Mouse (Mus musculus): Measurements from ENCODE around the gene 1600002K03Rik. TPM values are rescaled to one million over a fixed set of nuclear protein-coding genes. Genes with fewer than 3 reads are reported as not detected.

Gene 1600002K03Rik
- polyA plus RNA-seq (2015; fragmentation: Nextera tagmentation; extraction: Ambion mirVana): 9.4 and 10.1 TPM in 2 replicates

- Histone ChIP-seq H3K9me3 (ENCODE audit: control insufficient read depth, low read length) (no peaks in the 10 kb centered on the region), H3K4me1 (ENCODE audit: control insufficient read depth, insufficient read depth, low read depth, low read length) (peaks cover 34% of the 10 kb centered on the region), H3K27me3 (replicated peaks; ENCODE audit: control insufficient read depth, insufficient read depth, low read length) (no peaks in the 10 kb centered on the region), H3K36me3 (ENCODE audit: control insufficient read depth, insufficient read depth, low read length) (peaks cover 25% of the 10 kb centered on the region), H3K4me2 (ENCODE audit: low read length) (peak within 1 kb of the TSS; percentile 69), H3K4me3 (ENCODE audit: low read length) (peak within 1 kb of the TSS; percentile 53), H3K9ac (ENCODE audit: low read depth, low read length) (peak within 1 kb of the TSS; percentile 63), H3K27ac (ENCODE audit: low read depth, low read length) (peak within 1 kb of the TSS; percentile 87)
- WGBS: 9% methylated on average over 34 of the region's 35 CpGs
- peak; percentile 82 for ATAC-seq
Measured at GRCm38 (mm10) chr10:80172527-80173292, at the start of gene 1600002K03Rik. 1600002K03Rik (plus strand) TSS chr10:80172944.

- Histone ChIP-seq H3K9ac (ENCODE audit: low read depth, low read length) (no peak overlapping the region), H3K4me1 (ENCODE audit: control insufficient read depth, insufficient read depth, low read depth, low read length) (peaks cover 5% of the 10 kb centered on the region), H3K4me2 (ENCODE audit: low read length) (no peak overlapping the region), H3K27ac (ENCODE audit: low read depth, low read length) (no peak overlapping the region), H3K9me3 (ENCODE audit: control insufficient read depth, low read length) (no peaks in the 10 kb centered on the region), H3K36me3 (ENCODE audit: control insufficient read depth, insufficient read depth, low read length) (peaks cover 22% of the 10 kb centered on the region), H3K4me3 (ENCODE audit: low read length) (no peak overlapping the region), H3K27me3 (replicated peaks; ENCODE audit: control insufficient read depth, insufficient read depth, low read length) (no peaks in the 10 kb centered on the region)
- 84% methylated on average over 9 of the region's 9 CpGs for WGBS
- no peak for ATAC-seq
Measured at GRCm38 (mm10) chr10:80123932-80124562, 48.7 kb upstream of the 1600002K03Rik start.

GRCm38 (mm10) chr10:80127920-80128319 is 44.8 kb upstream of the 1600002K03Rik start:
- H3K27me3 ChIP-seq (replicated peaks; ENCODE audit: control insufficient read depth, insufficient read depth, low read length): no peaks in the 10 kb centered on the region
- no peak overlapping the region for H3K4me3 ChIP-seq (ENCODE audit: low read length)
- H3K9ac ChIP-seq (ENCODE audit: low read depth, low read length): no peak overlapping the region
- 93% methylated on average over 6 of the region's 8 CpGs for WGBS
- H3K4me1 ChIP-seq (ENCODE audit: control insufficient read depth, insufficient read depth, low read depth, low read length): peaks cover 11% of the 10 kb centered on the region
- H3K4me2 ChIP-seq (ENCODE audit: low read length): no peak overlapping the region
- H3K27ac ChIP-seq (ENCODE audit: low read depth, low read length): no peak overlapping the region
- peaks cover 49% of the 10 kb centered on the region for H3K36me3 ChIP-seq (ENCODE audit: control insufficient read depth, insufficient read depth, low read length)
- H3K9me3 ChIP-seq (ENCODE audit: control insufficient read depth, low read length): no peaks in the 10 kb centered on the region
- no peak for ATAC-seq

- peaks cover 11% of the 10 kb centered on the region for H3K4me1 ChIP-seq (ENCODE audit: control insufficient read depth, insufficient read depth, low read depth, low read length)
- no peak overlapping the region for H3K27ac ChIP-seq (ENCODE audit: low read depth, low read length)
- no peaks in the 10 kb centered on the region for H3K27me3 ChIP-seq (replicated peaks; ENCODE audit: control insufficient read depth, insufficient read depth, low read length)
- H3K4me3 ChIP-seq (ENCODE audit: low read length): no peak overlapping the region
- WGBS: 93% methylated on average over 9 of the region's 9 CpGs
- H3K36me3 ChIP-seq (ENCODE audit: control insufficient read depth, insufficient read depth, low read length): peaks cover 57% of the 10 kb centered on the region
- ATAC-seq: no peak
- H3K9ac ChIP-seq (ENCODE audit: low read depth, low read length): no peak overlapping the region
- H3K9me3 ChIP-seq (ENCODE audit: control insufficient read depth, low read length): no peaks in the 10 kb centered on the region
- no peak overlapping the region for H3K4me2 ChIP-seq (ENCODE audit: low read length)
Measured at GRCm38 (mm10) chr10:80129846-80130245, 42.9 kb upstream of the 1600002K03Rik start.

GRCm38 (mm10) chr10:80130403-80131031 is 42.2 kb upstream of the 1600002K03Rik start:
- no peaks in the 10 kb centered on the region for H3K9me3 ChIP-seq (ENCODE audit: control insufficient read depth, low read length)
- no peak overlapping the region for H3K4me3 ChIP-seq (ENCODE audit: low read length)
- peaks cover 63% of the 10 kb centered on the region for H3K36me3 ChIP-seq (ENCODE audit: control insufficient read depth, insufficient read depth, low read length)
- no peak overlapping the region for H3K9ac ChIP-seq (ENCODE audit: low read depth, low read length)
- 86% methylated on average over 18 of the region's 18 CpGs for WGBS
- H3K4me2 ChIP-seq (ENCODE audit: low read length): no peak overlapping the region
- H3K27me3 ChIP-seq (replicated peaks; ENCODE audit: control insufficient read depth, insufficient read depth, low read length): no peaks in the 10 kb centered on the region
- no peak overlapping the region for H3K27ac ChIP-seq (ENCODE audit: low read depth, low read length)
- peaks cover 11% of the 10 kb centered on the region for H3K4me1 ChIP-seq (ENCODE audit: control insufficient read depth, insufficient read depth, low read depth, low read length)
- ATAC-seq: 0 out of 2 replicates have a peak, but pooled peaks have one; percentile 1

- peak; percentile 60 for ATAC-seq
- Histone ChIP-seq H3K9me3 (ENCODE audit: control insufficient read depth, low read length) (no peaks in the 10 kb centered on the region), H3K36me3 (ENCODE audit: control insufficient read depth, insufficient read depth, low read length) (peaks cover 65% of the 10 kb centered on the region), H3K4me1 (ENCODE audit: control insufficient read depth, insufficient read depth, low read depth, low read length) (peaks cover 15% of the 10 kb centered on the region), H3K4me3 (ENCODE audit: low read length) (peak overlapping the region; percentile 4; the same call in 1 of the 2 replicates), H3K4me2 (ENCODE audit: low read length) (peak overlapping the region; percentile 34), H3K9ac (ENCODE audit: low read depth, low read length) (no peak overlapping the region), H3K27ac (ENCODE audit: low read depth, low read length) (peak overlapping the region; percentile 31; the same call in 1 of the 2 replicates), H3K27me3 (replicated peaks; ENCODE audit: control insufficient read depth, insufficient read depth, low read length) (no peaks in the 10 kb centered on the region)
- 18% methylated on average over 55 of the region's 55 CpGs for WGBS
Measured at GRCm38 (mm10) chr10:80131316-80131951, 41.3 kb upstream of the 1600002K03Rik start.

- H3K4me3 ChIP-seq (ENCODE audit: low read length): peak overlapping the region; percentile 4; the same call in 1 of the 2 replicates
- H3K4me2 ChIP-seq (ENCODE audit: low read length): peak overlapping the region; percentile 34
- H3K27me3 ChIP-seq (replicated peaks; ENCODE audit: control insufficient read depth, insufficient read depth, low read length): no peaks in the 10 kb centered on the region
- peak; percentile 13 for ATAC-seq
- peaks cover 20% of the 10 kb centered on the region for H3K4me1 ChIP-seq (ENCODE audit: control insufficient read depth, insufficient read depth, low read depth, low read length)
- H3K9me3 ChIP-seq (ENCODE audit: control insufficient read depth, low read length): no peaks in the 10 kb centered on the region
- peak overlapping the region; percentile 31; the same call in 1 of the 2 replicates for H3K27ac ChIP-seq (ENCODE audit: low read depth, low read length)
- 0 out of 2 replicates have a peak overlapping the region, but pooled peaks have one; percentile 10 for H3K9ac ChIP-seq (ENCODE audit: low read depth, low read length)
- H3K36me3 ChIP-seq (ENCODE audit: control insufficient read depth, insufficient read depth, low read length): peaks cover 65% of the 10 kb centered on the region
- WGBS: 36% methylated on average over 25 of the region's 27 CpGs
Measured at GRCm38 (mm10) chr10:80131952-80132350, 40.8 kb upstream of the 1600002K03Rik start.

GRCm38 (mm10) chr10:80133226-80133849 is 39.4 kb upstream of the 1600002K03Rik start:
- H3K27me3 ChIP-seq (replicated peaks; ENCODE audit: control insufficient read depth, insufficient read depth, low read length): no peaks in the 10 kb centered on the region
- H3K9me3 ChIP-seq (ENCODE audit: control insufficient read depth, low read length): no peaks in the 10 kb centered on the region
- no peak overlapping the region for H3K4me3 ChIP-seq (ENCODE audit: low read length)
- no peak overlapping the region for H3K27ac ChIP-seq (ENCODE audit: low read depth, low read length)
- 75% methylated on average over 8 of the region's 8 CpGs for WGBS
- no peak overlapping the region for H3K4me2 ChIP-seq (ENCODE audit: low read length)
- H3K36me3 ChIP-seq (ENCODE audit: control insufficient read depth, insufficient read depth, low read length): peaks cover 52% of the 10 kb centered on the region
- no peak for ATAC-seq
- peak overlapping the region; percentile 24; the same call in 1 of the 2 replicates for H3K9ac ChIP-seq (ENCODE audit: low read depth, low read length)
- H3K4me1 ChIP-seq (ENCODE audit: control insufficient read depth, insufficient read depth, low read depth, low read length): peaks cover 32% of the 10 kb centered on the region
